Mouse (Mus musculus): ENCODE results near the gene Fsd1.

Gene Fsd1

DNA sequence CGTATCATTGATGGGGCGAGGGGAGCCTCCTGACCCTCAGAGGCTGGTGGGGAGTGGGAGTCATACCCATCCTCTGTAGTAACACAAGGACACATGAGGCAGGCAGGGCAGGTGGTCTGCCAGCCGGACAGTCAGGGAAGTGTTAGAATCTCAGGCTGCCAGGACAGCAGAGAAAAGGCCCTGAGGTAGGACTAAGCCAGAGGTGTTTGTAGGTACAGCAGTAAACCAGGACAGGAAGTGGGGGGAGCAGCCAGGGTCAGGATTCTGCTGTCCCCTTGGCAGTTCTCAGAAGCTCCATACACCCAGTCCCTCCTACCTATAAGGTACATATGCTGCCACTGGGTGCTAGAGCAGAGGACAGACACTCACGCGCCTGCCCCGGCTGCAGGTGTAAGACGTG lies 24.7 kb upstream of the Fsd1 start:
- no peak for DNase-seq (ENCODE audit: low spot score in 2 of 2)

DNA sequence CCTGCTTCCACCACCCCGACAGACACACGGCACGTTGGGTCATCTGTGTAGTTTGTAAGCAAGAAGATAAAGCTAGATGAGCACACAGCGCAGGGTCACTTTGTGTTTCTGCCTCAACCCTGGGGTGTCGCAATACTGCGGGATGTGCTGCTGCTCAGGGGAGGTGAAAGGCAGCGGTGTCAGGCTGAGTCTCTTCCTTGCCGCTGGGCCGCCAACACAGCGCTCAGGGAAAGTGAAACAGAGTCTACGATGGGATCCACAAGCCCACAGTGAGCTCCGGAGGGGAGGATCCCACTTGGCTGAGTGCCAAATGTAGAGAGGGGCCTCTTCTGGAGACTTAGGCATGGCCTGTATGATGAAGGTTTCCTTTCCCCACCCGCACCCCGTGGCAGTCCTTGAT lies 23.1 kb upstream of the Fsd1 start:
- DNase-seq (ENCODE audit: low spot score in 2 of 2), result no peak

DNA sequence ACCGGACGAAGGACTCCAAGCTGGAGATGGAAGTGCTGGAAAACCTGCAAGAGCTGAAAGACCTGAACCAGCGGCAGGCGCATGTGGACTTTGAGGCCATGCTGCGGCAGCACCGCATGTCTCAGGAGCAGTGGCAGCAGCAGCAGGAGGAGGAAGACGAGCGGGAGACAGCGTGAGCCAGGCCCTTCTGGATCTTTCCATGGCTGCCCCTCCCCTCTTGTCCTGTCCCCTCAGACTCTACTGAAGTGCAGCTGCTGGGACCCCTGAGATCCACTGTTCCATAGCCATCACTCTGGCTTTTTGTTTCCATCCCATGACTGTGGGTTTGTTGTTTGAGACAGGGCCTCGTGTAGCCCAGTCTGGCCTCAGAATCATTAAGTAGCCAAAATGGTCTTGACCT lies 21.8 kb upstream of the Fsd1 start:
- no peak for DNase-seq (ENCODE audit: low spot score in 2 of 2)

DNA sequence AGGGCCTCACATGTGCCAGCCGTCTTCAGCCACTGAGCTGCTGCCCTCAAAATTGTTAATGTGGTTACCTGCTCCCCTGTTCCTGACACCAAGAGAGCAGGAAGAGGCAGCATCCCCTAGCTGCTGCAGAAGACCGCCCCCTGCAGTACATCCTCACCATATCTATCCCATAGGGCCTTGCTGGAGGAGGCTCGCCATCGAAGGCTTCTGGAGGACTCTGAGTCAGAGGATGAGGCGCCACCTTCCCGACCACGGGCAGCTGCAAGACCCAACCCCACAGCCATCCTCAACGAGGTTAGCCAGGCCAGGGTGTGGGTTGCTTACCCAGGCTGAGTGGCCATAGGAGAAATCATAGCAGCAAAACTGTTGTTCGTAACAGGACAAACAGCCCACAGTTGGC lies 21.3 kb upstream of the Fsd1 start:
- DNase-seq (ENCODE audit: low spot score in 2 of 2), result no peak

DNA sequence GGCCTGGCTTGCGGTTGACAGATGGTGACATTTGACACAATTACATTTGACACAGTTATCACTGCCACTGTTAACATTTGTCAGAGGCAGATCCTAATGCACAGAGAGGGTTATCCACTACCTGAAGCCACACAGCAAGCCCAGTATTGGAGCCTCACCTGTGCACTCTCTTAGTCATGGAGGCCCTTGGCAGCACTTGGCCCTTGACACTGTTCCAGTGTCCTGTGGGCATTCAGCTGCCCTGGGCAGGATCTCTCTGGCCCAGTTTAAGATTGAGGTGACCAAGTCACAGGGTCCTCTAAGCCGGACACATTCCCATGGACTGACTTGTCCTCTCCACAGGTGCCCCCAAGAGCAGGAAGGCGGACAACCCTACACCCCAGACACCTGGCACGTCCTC lies 19.1 kb upstream of the Fsd1 start:
- DNase-seq (ENCODE audit: low spot score in 2 of 2), result no peak

DNA sequence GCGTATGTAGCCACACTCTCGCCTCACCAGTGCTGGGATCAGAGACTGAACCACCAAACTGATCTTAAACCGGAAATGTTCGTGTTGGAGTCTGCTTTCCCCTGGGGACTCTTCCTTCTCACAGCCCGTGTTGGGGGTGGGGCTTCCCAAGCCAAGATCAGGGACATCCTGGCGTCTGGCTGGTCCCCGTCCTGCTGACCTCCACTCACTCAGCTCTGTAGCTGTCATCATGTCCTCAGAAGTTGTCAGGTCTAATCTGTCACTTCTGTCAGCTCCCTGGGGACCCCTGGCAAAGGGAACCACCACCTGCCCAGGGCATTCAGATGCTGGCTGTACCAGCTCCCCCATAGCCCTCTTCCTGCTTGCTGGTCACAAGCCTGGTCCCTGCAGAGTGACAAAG lies 18.1 kb upstream of the Fsd1 start:
- peak in 1 of 2 experiments; percentile 51 for DNase-seq (ENCODE audit: low spot score in 2 of 2)

DNA sequence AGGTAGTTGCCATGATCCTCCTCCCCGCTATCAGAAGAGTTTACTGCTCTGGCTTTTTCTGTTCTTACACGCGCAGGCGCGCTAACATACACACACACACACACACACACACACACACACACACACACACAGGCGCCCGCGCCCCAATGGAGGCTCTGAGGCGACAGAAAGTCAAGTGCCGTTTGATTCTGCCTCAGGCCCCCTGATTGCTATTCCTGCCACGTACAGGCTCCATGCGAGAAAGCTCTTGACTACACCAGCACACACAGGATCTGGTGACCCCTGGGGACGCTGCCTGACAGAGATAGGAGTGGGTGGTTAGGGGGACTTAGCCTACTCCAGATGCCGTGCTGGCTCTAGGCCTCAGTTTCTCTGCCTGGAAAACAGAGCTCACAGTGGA lies 16.7 kb upstream of the Fsd1 start:
- no peak for DNase-seq (ENCODE audit: low spot score in 2 of 2)

- DNase-seq (ENCODE audit: low spot score in 2 of 2), result no peak
Measured at GRCm38 (mm10) chr17:55969966-55970891, 16.1 kb upstream of the Fsd1 start, which contains the start of gene Shd. Gene Shd (plus strand): TSS chr17:55970467.

DNA sequence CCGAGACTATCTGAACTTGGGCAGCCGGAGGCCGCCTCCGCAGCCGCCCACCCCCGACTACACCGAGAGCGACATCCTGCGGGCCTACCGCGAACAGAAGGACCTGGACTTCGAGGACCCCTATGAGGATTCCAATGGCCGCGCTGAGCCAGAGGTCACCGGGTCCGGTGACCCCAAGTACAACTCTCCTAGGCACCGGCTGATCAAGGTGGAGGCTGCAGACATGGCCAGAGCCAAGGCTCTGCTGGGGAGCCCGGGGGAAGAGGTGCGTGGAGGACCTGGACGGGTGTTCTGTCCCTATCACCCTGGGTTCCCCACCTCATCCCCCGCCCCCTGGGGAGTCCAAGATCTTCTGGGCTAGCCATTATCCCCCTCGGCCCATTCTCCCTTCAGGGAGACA lies 14.9 kb upstream of the Fsd1 start:
- DNase-seq (ENCODE audit: low spot score in 2 of 2), result no peak

DNA sequence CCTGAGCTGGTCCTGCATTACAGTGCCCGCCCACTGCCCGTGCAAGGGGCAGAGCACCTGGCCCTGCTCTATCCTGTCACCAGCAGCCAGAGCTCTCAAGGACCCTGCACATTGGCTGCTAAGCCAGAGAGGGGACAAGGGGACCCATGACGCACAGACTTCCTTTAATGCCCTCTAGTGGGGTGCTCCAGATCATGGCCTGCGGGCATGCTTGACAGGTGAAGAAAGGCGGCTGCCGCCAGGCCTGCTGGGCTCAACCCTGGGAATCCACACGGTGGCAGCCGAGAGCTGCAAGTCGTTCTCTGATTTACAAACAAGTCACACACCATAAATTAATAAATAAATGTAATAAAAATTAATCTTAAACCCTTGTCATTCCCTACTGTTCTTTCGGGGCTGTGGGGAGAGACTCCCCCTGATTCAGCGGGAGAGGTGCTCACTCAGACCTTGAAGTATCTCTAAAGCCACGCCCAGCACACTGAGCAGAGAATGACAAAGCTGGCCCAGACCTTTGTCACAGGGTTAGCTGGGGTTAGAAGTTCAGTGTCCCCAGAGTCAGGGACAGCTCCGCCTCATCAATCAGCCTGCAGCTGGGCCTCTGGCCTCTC lies 9.9 kb upstream of the Fsd1 start:
- DNase-seq (ENCODE audit: low spot score in 2 of 2), result peak; percentile 39 to 62

DNA sequence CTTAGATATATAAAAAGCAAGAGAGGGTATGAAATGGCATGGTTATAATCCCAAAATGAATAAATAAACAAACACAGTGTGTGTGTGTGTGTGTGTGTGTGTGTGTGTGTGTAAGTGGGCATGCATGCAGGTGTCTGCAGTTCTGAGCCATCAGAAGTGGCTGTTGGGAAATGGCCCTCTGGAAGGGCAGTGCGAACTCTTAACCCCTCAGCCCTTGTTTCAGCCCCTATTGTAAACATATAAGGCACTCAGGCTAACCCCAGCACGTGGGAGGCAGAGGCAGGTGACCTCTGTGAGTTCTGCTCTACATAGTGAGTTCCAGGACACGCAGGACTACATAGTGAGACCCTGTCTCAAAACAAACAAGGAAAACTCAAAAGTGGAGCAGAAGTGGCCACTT lies 9.0 kb upstream of the Fsd1 start:
- no peak for DNase-seq (ENCODE audit: low spot score in 2 of 2)

GRCm38 (mm10) chr17:55990278-55990898 lies 4.1 kb downstream of the Fsd1 start:
- no peak for DNase-seq (ENCODE audit: low spot score in 2 of 2)

- DNase-seq (ENCODE audit: low spot score in 2 of 2), result no peak
Measured at GRCm38 (mm10) chr17:55996007-55996406, 9.7 kb downstream of the Fsd1 start.

DNA sequence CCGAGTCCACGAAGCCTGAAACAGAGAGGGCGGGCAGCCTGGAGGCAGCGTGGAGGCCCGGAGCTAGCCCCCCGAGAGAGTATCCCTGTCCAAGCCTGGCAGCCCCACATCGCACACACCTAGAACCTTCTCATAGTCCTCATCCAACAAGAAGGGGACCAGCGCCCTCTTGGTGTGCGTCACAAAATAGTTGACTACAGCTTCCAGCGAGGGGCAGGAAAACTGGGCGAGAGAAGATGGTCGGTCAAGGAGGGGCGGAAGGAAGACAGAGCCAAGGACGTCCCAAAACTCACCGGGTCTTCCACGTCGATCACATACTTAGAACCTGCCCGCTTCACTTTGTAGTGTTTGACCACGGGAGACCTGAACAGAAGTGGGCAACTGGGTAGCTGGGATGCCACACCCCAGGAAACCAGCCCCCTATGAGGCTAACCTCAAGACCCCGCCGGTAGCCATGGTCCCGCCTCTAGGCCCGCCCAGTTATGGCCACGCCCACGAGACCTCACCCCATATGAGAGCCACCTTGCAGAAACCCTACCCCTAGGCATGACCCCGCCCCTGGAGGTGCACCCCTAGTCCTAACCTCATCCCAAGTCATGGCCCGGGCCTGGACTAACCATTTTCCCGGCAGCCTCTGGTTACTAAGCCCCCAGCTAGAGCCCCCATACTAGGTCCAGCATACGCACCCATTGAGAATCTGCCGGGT lies 13.6 kb downstream of the Fsd1 start:
- no peak for DNase-seq (ENCODE audit: low spot score in 2 of 2)

DNA sequence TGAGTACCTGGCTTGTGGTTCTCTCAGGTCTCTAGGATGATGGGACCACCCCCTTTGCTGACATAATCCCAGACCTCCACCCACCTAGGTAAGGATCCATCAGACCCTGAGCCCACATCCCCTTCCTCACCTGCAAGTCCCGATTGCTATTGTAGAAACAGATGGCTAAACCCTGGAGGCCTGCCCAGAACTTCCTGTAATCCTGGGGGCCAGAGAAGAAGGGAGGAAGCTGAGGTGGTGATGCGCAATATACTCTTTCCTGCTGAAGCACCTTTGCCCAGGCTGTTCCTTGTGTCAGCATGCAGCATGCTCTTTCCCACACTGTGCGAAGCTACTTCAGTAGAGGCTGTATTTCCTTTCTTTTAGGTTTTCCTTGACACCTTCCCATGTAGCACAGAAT lies 16.7 kb downstream of the Fsd1 start:
- no peak for DNase-seq (ENCODE audit: low spot score in 2 of 2)

DNA sequence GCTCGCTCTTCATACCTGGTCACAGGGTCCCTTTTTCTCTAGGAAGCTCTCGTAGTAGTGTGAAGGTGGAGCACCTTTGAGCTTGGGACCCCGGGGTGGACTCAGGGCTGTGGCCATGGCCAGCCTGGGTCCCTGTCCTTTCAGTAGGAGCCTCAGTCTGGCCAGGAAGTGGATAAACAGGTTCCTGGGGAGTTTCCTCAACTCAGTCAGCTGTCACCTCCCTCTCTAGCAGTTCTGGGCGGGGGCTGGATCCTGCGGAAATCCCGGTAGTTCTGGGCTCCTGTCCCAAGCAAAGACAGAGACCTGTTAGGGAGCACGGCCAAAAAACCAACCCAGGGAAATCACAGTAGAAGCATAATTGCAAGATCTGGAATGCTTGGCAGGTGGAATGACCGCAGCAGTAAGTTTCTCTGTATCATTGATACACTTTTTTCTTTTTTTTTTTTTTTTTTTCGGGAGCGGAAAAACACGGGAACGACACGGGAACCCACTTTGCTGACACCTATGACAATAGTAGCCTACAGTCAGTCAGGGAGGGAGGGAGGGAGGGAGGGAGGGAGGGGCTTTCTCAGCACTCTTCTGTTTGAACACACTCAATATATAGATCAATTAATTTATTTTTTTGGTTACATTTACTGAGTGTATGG lies 19.2 kb downstream of the Fsd1 start, which contains the start of the genes Stap2 and Mpnd:
Gene Stap2, minus strand, starts transcription at position 170 of the 647 bp plus-strand sequence.
Gene Mpnd, plus strand, starts transcription at position 297 of the 647 bp plus-strand sequence.
- DNase-seq (ENCODE audit: low spot score in 2 of 2), result peak; percentile 78 to 84

- DNase-seq (ENCODE audit: low spot score in 2 of 2), result no peak
Measured at GRCm38 (mm10) chr17:56006956-56007355, 20.6 kb downstream of the Fsd1 start.

DNA sequence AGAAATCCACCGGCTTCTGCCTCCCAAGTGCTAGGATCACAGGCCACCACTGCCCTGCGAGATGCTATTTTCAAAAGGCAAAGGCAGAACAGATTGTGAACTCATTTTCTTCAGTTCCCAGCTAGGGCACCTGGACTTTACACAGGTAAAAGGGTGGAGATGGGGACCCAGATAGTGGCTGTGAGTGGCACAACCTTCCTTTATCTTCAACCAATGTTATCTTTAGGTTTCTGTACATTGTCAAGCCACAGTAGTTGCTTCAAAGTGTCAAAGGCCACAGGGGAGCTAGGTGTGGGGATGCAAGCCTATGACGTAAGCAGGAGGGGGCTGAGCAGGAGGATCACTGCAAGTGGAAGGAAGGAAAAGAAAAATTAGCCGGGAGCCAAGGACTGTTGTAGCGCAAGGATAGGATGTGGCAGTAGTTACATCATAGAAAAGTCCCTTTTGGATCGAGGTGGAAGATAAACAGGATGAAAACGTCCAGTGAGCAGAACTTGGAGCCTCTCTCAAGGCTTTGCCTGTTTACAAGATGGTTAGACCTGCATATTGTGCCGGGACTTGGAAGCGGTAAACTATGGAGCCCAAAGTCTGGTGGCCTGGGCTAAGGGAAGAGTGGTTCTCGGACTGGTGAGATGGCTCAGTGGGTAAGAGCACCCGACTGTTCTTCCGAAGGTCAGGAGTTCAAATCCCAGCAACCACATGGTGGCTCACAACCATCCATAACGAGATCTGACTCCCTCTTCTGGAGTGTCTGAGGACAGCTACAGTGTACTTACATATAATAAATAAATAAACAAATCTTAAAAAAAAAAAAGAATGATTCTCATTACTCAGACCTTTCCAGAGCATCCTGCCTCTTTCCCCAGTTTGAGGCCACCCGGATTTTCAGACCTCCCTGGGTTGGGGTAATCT lies 21.4 kb downstream of the Fsd1 start:
- DNase-seq (ENCODE audit: low spot score in 2 of 2), result no peak

GRCm38 (mm10) chr17:56008356-56009087 lies 22.2 kb downstream of the Fsd1 start:
- DNase-seq (ENCODE audit: low spot score in 2 of 2), result peak; percentile 94 to 97
